Mouse (Mus musculus) CH12.LX (cell line): ENCODE measurements around the gene Plin3. TPM values are rescaled to one million over a fixed set of nuclear protein-coding genes. Genes with fewer than 3 reads are reported as not detected.

ENCODE experiments used
- DNase-seq: peaks from one replicate; pipeline ENCODE4 v3.0.0-alpha.2; 2013; ENCODE audit errors: extremely low read depth
- H3K27ac ChIP-seq: 2 replicates; pipeline ENCODE4 v1.5.1; 2012; ENCODE audit warnings: low read depth, mild to moderate bottlenecking, control low read depth, moderate library complexity; ENCODE audit not compliant: insufficient read depth
- H3K27me3 ChIP-seq: replicated peaks from 2 replicates; pipeline ENCODE3; 2012; ENCODE audit warnings: inconsistent platforms
- H3K36me3 ChIP-seq, 2 experiments: replicated peaks in 1 of 2; 2 replicates each; pipeline versions ENCODE3 to v1.6.1; 2012; ENCODE audit warnings: inconsistent platforms in 1 of 2, low read length in 1 of 2, mild to moderate bottlenecking in 1 of 2, mixed read lengths in 1 of 2, moderate library complexity in 1 of 2; ENCODE audit not compliant: control insufficient read depth in 1 of 2, insufficient read depth in 1 of 2
- H3K4me1 ChIP-seq, 2 experiments: 2 replicates each; pipeline ENCODE4 v1.6.1; 2012; ENCODE audit warnings: inconsistent platforms in 1 of 2, moderate library complexity in 1 of 2; ENCODE audit not compliant: insufficient read depth in 2 of 2, control insufficient read depth in 1 of 2
- H3K4me2 ChIP-seq: 2 replicates; pipeline ENCODE4 v1.6.1; 2012; ENCODE audit warnings: low read depth, mild to moderate bottlenecking, control low read depth; ENCODE audit not compliant: poor library complexity, insufficient read depth, severe bottlenecking
- H3K4me3 ChIP-seq, 3 experiments: fragments of 150-350 bp in 1 of 3; sonication (generic) in 1 of 3; replicated peaks in 1 of 3; 2 replicates each; pipeline versions ENCODE3 to v1.5.1; 2011 to 2012; ENCODE audit warnings: low read depth in 2 of 3, low read length in 2 of 3, mild to moderate bottlenecking in 2 of 3, moderate library complexity in 2 of 3, control low read depth in 1 of 3, improper control_type of control experiment in 1 of 3, inconsistent platforms in 1 of 3, mixed read lengths in 1 of 3; ENCODE audit not compliant: poor library complexity in 1 of 3
- H3K79me2 ChIP-seq: replicated peaks from 2 replicates; pipeline ENCODE4 v1.6.1; 2012; ENCODE audit warnings: mild to moderate bottlenecking, moderate library complexity; ENCODE audit not compliant: control insufficient read depth, poor library complexity, insufficient read depth, severe bottlenecking; ENCODE audit errors: extremely low read depth
- H3K9ac ChIP-seq: 2 replicates; pipeline ENCODE4 v1.6.1; 2012; ENCODE audit warnings: low read depth, mild to moderate bottlenecking, control low read depth, moderate library complexity; ENCODE audit not compliant: insufficient read depth
- H3K9me3 ChIP-seq: replicated peaks from 2 replicates; pipeline ENCODE3; 2012; ENCODE audit warnings: low read length, inconsistent platforms, mixed read lengths
- BHLHE40 ChIP-seq: IDR thresholded peaks from 2 replicates; pipeline ENCODE4 v1.6.1; 2011; ENCODE audit warnings: mild to moderate bottlenecking, low read depth, low read length, improper control_type of control experiment
- CHD1 ChIP-seq: IDR thresholded peaks from 2 replicates; pipeline ENCODE4 v1.6.1; 2012; ENCODE audit warnings: low read depth, low read length, improper control_type of control experiment, inconsistent platforms
- CHD2 ChIP-seq: IDR thresholded peaks from 2 replicates; pipeline ENCODE4 v1.6.1; 2011; ENCODE audit warnings: low read length, improper control_type of control experiment
- CTCF ChIP-seq, 2 experiments: IDR thresholded peaks in 1 of 2; conservative IDR thresholded peaks in 1 of 2; 2 replicates each; pipeline ENCODE4 v1.5.1; 2011 to 2012; ENCODE audit warnings: low read depth in 2 of 2, low read length in 2 of 2, improper control_type of control experiment in 1 of 2, inconsistent platforms in 1 of 2, mild to moderate bottlenecking in 1 of 2, moderate library complexity in 1 of 2
- ELF1 ChIP-seq: IDR thresholded peaks from 2 replicates; pipeline ENCODE4 v1.6.1; 2014; ENCODE audit warnings: low read depth, mild to moderate bottlenecking, inconsistent platforms, low read length, improper control_type of control experiment
- EP300 ChIP-seq: IDR thresholded peaks from 2 replicates; pipeline ENCODE4 v1.6.1; 2011; ENCODE audit warnings: low read length, improper control_type of control experiment
- HCFC1 ChIP-seq: IDR thresholded peaks from 2 replicates; pipeline ENCODE4 v1.6.1; 2012; ENCODE audit warnings: low read depth, mild to moderate bottlenecking, inconsistent platforms, low read length, improper control_type of control experiment
- IRF4 ChIP-seq: IDR thresholded peaks from 2 replicates; pipeline ENCODE4 v1.6.1; 2014; ENCODE audit warnings: low read depth, mild to moderate bottlenecking, inconsistent platforms, low read length, improper control_type of control experiment
- JUND ChIP-seq: conservative IDR thresholded peaks from 2 replicates; pipeline ENCODE4 v1.6.1; 2011; ENCODE audit warnings: low read depth, low read length, improper control_type of control experiment
- MAX ChIP-seq: IDR thresholded peaks from 2 replicates; pipeline ENCODE4 v1.6.1; 2011; ENCODE audit warnings: low read length, improper control_type of control experiment
- MXI1 ChIP-seq: IDR thresholded peaks from 2 replicates; pipeline ENCODE4 v1.6.1; 2011; ENCODE audit warnings: mild to moderate bottlenecking, low read depth, low read length, improper control_type of control experiment
- MYC ChIP-seq: IDR thresholded peaks from 2 replicates; pipeline ENCODE4 v1.6.1; 2011; ENCODE audit warnings: low read depth, mild to moderate bottlenecking, improper control_type of control experiment, low read length
- NRF1 ChIP-seq: IDR thresholded peaks from 2 replicates; pipeline ENCODE4 v1.6.1; 2014; ENCODE audit warnings: low read depth, mild to moderate bottlenecking, inconsistent platforms, low read length, improper control_type of control experiment, moderate library complexity
- PAX5 ChIP-seq: IDR thresholded peaks from 2 replicates; pipeline ENCODE4 v1.6.1; 2012; ENCODE audit warnings: low read length, inconsistent platforms, mixed read lengths
- RAD21 ChIP-seq: IDR thresholded peaks from 2 replicates; pipeline ENCODE4 v1.6.1; 2011; ENCODE audit warnings: low read depth, mild to moderate bottlenecking, low read length, improper control_type of control experiment, moderate library complexity
- SIN3A ChIP-seq: IDR thresholded peaks from 2 replicates; pipeline ENCODE4 v1.6.1; 2012; ENCODE audit warnings: low read length, improper control_type of control experiment, inconsistent platforms
- UBTF ChIP-seq: IDR thresholded peaks from 2 replicates; pipeline ENCODE4 v1.6.1; 2012; ENCODE audit warnings: low read depth, mild to moderate bottlenecking, inconsistent platforms, low read length, improper control_type of control experiment, moderate library complexity
- USF1 ChIP-seq: IDR thresholded peaks from 2 replicates; pipeline ENCODE4 v1.6.1; 2014; ENCODE audit warnings: low read depth, mild to moderate bottlenecking, inconsistent platforms, low read length, improper control_type of control experiment
- USF2 ChIP-seq: conservative IDR thresholded peaks from 2 replicates; pipeline ENCODE4 v1.6.1; 2011; ENCODE audit warnings: low read depth, low read length, improper control_type of control experiment
- ZC3H11A ChIP-seq: IDR thresholded peaks from 2 replicates; pipeline ENCODE4 v1.6.1; 2012; ENCODE audit warnings: low read depth, mild to moderate bottlenecking, inconsistent platforms, low read length, improper control_type of control experiment
- ZKSCAN1 ChIP-seq: IDR thresholded peaks from 2 replicates; pipeline ENCODE4 v1.6.1; 2012; ENCODE audit warnings: low read depth, inconsistent platforms, low read length, improper control_type of control experiment, borderline replicate concordance
- ZNF384 ChIP-seq: IDR thresholded peaks from 2 replicates; pipeline ENCODE4 v1.6.1; 2012; ENCODE audit warnings: low read depth, low read length, improper control_type of control experiment, inconsistent platforms
- dilution Hi-C: fragments of 300-500 bp; cut with MboI; formaldehyde crosslinking; loops from 2 replicates; pipeline ENCODE4 v1.14.3; 2020; ENCODE audit warnings: low sequenced_read_pairs; ENCODE audit not compliant: extremely low pct_unique_long_range_greater_than_20kb, extremely low pct_ligation_motif_present
- in situ Hi-C: fragments of 300-500 bp; cut with MboI; formaldehyde crosslinking; loops from 3 replicates; pipeline ENCODE4 v1.14.3; 2019; ENCODE audit warnings: low sequenced_read_pairs, low pct_ligation_motif_present, low pct_unique_long_range_greater_than_20kb, mixed read lengths
- polyA plus RNA-seq: library from polyadenylated mRNA; unstranded; fragments of >175 nt; gene quantifications from 2 replicates; pipeline ENCODE4 v1.2.1, GENCODE M21; 2012; ENCODE audit warnings: low read depth; ENCODE audit not compliant: insufficient read length
- total RNA-seq, 2 experiments: library from RNA; depleted of rRNA; stranded (reverse); fragments of 300-350 nt in 1 of 2; fragments of >200 nt in 1 of 2; gene quantifications; 2 replicates each; pipeline ENCODE4 v1.2.3; 2012 to 2014

Plin3 gene
- total and polyA plus RNA-seq, 3 experiments, result 17.3 to 23.3 (median 18.5) TPM

DNA sequence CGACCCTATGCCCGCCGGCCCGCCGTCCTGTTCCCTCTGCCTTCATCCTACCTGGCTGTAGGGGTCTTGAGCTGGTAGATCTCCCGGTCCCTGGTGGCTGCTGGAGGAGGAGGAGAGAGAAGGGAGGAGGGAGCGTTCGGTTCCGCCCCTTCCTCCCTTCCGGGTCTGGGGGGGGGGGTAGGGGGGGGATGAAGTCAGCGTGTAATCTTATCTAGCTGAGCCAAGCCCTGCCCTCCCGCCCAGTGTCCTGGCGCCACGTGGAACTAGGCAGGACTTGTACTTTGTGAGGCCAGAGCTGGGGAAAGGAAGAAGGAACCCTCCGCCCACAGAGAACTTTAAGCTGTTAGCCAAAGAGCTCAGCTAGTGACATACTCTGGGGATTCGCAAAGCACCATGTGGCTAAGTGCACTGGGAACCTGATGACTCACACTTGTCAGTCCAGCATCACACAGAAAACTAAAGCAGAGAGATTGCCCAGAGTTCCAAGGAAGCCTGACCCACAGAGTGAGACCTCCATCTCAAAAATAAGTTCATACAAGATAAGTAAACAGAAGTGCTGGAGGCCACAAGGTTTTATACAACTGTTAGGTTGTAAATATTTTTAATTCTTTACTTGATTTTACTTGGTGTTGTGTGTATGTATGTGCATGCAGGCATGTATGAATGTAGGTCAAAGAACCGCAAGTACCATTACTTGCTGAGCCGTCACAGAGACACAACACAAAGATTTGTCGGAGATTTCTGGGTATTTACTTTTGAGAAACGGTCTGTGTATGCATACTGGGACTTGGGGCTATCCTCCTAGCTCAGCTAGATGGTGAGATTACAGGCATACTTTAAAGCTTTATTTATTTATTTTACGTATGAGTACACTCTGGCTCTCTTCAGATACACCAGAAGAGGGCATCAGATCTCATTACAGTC is 15.8 kb downstream of the Plin3 start, which contains the start of gene Ticam1 (continued):
- peak; percentile 74 for TF ChIP-seq EP300
- TF ChIP-seq USF2, result peak; percentile 47
- TF ChIP-seq CHD2, result no peak; the same call in 1 of the 2 replicates
- TF ChIP-seq MXI1, result peak; percentile 98
- 0 out of 2 replicates have a peak, but pooled peaks have one; percentile 28 for TF ChIP-seq UBTF
- TF ChIP-seq ZKSCAN1, result no peak
- peak; percentile 96 for TF ChIP-seq ELF1
- peak; percentile 66 for TF ChIP-seq IRF4
- 0 out of 2 replicates have a peak, but pooled peaks have one; percentile 29 for TF ChIP-seq NRF1
- TF ChIP-seq ZC3H11A, result no peak
- peak; percentile 21; the same call in 1 of the 2 replicates for TF ChIP-seq USF1
- TF ChIP-seq CTCF (conservative IDR thresholded peaks at IDR 0.05 in 1 of 2, IDR thresholded peaks at IDR 0.05 in 1 of 2; ENCODE audit: low read depth in 2 of 2, low read length in 2 of 2), result peak in 1 of 2 experiments; percentile 59; a peak in 2 of 4 replicates
- peak; percentile 97 for TF ChIP-seq SIN3A
- peak; percentile 100 for TF ChIP-seq MYC
- TF ChIP-seq ZNF384, result peak; percentile 6; the same call in 1 of the 2 replicates
- TF ChIP-seq BHLHE40, result peak; percentile 55
- peak; percentile 67 for TF ChIP-seq HCFC1
- no peak for TF ChIP-seq PAX5

- Histone ChIP-seq H3K4me1 (peaks cover 30 to 60% of the 10 kb centered on the region in 2 experiments), H3K9me3 (no peaks in the 10 kb centered on the region), H3K27me3 (no peaks in the 10 kb centered on the region), H3K9ac (peak overlapping the region; percentile 86), H3K79me2 (peaks cover 44% of the 10 kb centered on the region), H3K36me3 (peaks cover 37 to 60% of the 10 kb centered on the region in 2 experiments), H3K4me3 (peak overlapping the region; percentile 85 to 94 (median 92)), H3K4me2 (peak overlapping the region; percentile 84), H3K27ac (peak overlapping the region; percentile 87)
- peak; percentile 68 for TF ChIP-seq ZNF384
- no peak for TF ChIP-seq CHD1
- TF ChIP-seq MAX, result no peak
- TF ChIP-seq RAD21, result no peak
- TF ChIP-seq JUND, result no peak
- no peak for TF ChIP-seq USF1
- dilution Hi-C loops, result no loop called here
- no peak for DNase-seq
- in situ Hi-C loops, result no loop called here
Observed at GRCm38 (mm10) chr17:56275842-56276480, 16.7 kb downstream of the Plin3 start.
